In genomic region chr3:83841095-83841850, GRCm38 (mm10) we compare ENCODE assay signal across 8 mouse cellular contexts. TPM values are rescaled to one million over a fixed set of nuclear protein-coding genes. Genes with fewer than 3 reads are reported as not detected.
DNase-seq lines count a peak whose midpoint lies in the region; ATAC-seq and TF ChIP-seq lines count a peak whose summit lies in the region.

Gene Tlr2, minus strand, starts transcription at chr3:83841767.

- H3K27me3 ChIP-seq in heart, embryonic 15.5 days = no peaks in the 10 kb centered on the region
- H3K27me3 ChIP-seq in kidney, postnatal 0 days (ENCODE audit: insufficient read depth, low read length) = no peaks in the 10 kb centered on the region
- H3K27me3 ChIP-seq in lung, postnatal 0 days (replicated peaks; ENCODE audit: insufficient read depth, low read length) = no peaks in the 10 kb centered on the region

- no peak for TF ChIP-seq EP300 in lung, postnatal 0 days (IDR thresholded peaks at IDR 0.05)

- H3K4me3 ChIP-seq in embryonic fibroblast, embryonic 13.5 days (ENCODE audit: insufficient read depth, low read length) = peak within 1 kb of the TSS; percentile 56
- peak within 1 kb of the TSS; percentile 77 for H3K4me3 ChIP-seq in heart, embryonic 15.5 days
- H3K4me3 ChIP-seq in kidney, postnatal 0 days (replicated peaks; ENCODE audit: low read depth, low read length) = peak within 1 kb of the TSS; percentile 60
- peak within 1 kb of the TSS; percentile 52 for H3K4me3 ChIP-seq in lung, postnatal 0 days (ENCODE audit: low read depth, low read length)

- peak; percentile 65 for ATAC-seq in activated CD4-positive, CD25-positive, alpha-beta regulatory T cell, adult 4 months
- peak; percentile 87 for ATAC-seq in heart, embryonic 15.5 days (replicated peaks; ENCODE audit: insufficient number of reproducible peaks, insufficient read depth, low FRiP score, low read depth)
- ATAC-seq in kidney, postnatal 0 days (replicated peaks; ENCODE audit: low FRiP score, low read depth) = peak; percentile 88
- peak; percentile 70 for ATAC-seq in lung, postnatal 0 days
- ATAC-seq in neutrophil, adult 5-6 weeks (ENCODE audit: extremely low read depth, insufficient number of reproducible peaks, low FRiP score, poor library complexity, severe bottlenecking) = peak; percentile 43

- no peak within 1 kb of the TSS for H3K27ac ChIP-seq in embryonic fibroblast, embryonic 13.5 days (ENCODE audit: insufficient read depth, low read length)
- H3K27ac ChIP-seq in heart, embryonic 15.5 days = no peak within 1 kb of the TSS; the same call in 1 of the 2 replicates
- no peak within 1 kb of the TSS for H3K27ac ChIP-seq in kidney, postnatal 0 days
- H3K27ac ChIP-seq in lung, postnatal 0 days (ENCODE audit: low read length) = no peak within 1 kb of the TSS

- no peaks in the 10 kb centered on the region for H3K36me3 ChIP-seq in heart, embryonic 15.5 days
- H3K36me3 ChIP-seq in kidney, postnatal 0 days (ENCODE audit: insufficient read depth, low read length) = no peaks in the 10 kb centered on the region
- H3K36me3 ChIP-seq in lung, postnatal 0 days (ENCODE audit: insufficient read depth, low read length) = no peaks in the 10 kb centered on the region

- WGBS in heart, embryonic 15.5 days = under 1% methylated on average over 35 of the region's 35 CpGs
- under 1% methylated on average over 32 of the region's 35 CpGs for WGBS in kidney, postnatal 0 days
- 1% methylated on average over 34 of the region's 35 CpGs for WGBS in lung, postnatal 0 days

- TF ChIP-seq CTCF in embryonic fibroblast, embryonic 13.5 days (IDR thresholded peaks at IDR 0.05; ENCODE audit: borderline replicate concordance, insufficient read depth, low read length) = no peak; the same call in 1 of the 2 replicates
- peak; percentile 61 for TF ChIP-seq CTCF in kidney, postnatal 0 days (IDR thresholded peaks at IDR 0.05; ENCODE audit: low read depth)
- TF ChIP-seq CTCF in lung, postnatal 0 days (IDR thresholded peaks at IDR 0.05) = peak; percentile 64

- H3K9me3 ChIP-seq in heart, embryonic 15.5 days (replicated peaks) = no peaks in the 10 kb centered on the region
- no peaks in the 10 kb centered on the region for H3K9me3 ChIP-seq in kidney, postnatal 0 days (replicated peaks; ENCODE audit: low read length)
- no peaks in the 10 kb centered on the region for H3K9me3 ChIP-seq in lung, postnatal 0 days (ENCODE audit: low read length)

- H3K4me1 ChIP-seq in embryonic fibroblast, embryonic 13.5 days (ENCODE audit: control insufficient read depth, insufficient read depth, low read length) = peaks cover 7% of the 10 kb centered on the region; the same call in 1 of the 2 replicates
- 0 out of 2 replicates have a peak, but pooled peaks cover 4% of the 10 kb centered on the region for H3K4me1 ChIP-seq in heart, embryonic 15.5 days (replicated peaks)
- H3K4me1 ChIP-seq in kidney, postnatal 0 days (replicated peaks; ENCODE audit: insufficient read depth, low read length) = no peaks in the 10 kb centered on the region
- H3K4me1 ChIP-seq in lung, postnatal 0 days (ENCODE audit: insufficient read depth, low read depth, low read length) = no peaks in the 10 kb centered on the region

- H3K4me2 ChIP-seq in heart, embryonic 15.5 days = peak within 1 kb of the TSS; percentile 90
- peak within 1 kb of the TSS; percentile 77 for H3K4me2 ChIP-seq in kidney, postnatal 0 days (ENCODE audit: low read length)
- peak within 1 kb of the TSS; percentile 87 for H3K4me2 ChIP-seq in lung, postnatal 0 days (replicated peaks; ENCODE audit: low read depth, low read length)

- 0 out of 2 replicates have a peak, but pooled peaks have one; percentile 28 for TF ChIP-seq POLR2A in embryonic fibroblast, embryonic 13.5 days (IDR thresholded peaks at IDR 0.05; ENCODE audit: low read depth, low read length)

- H3K9ac ChIP-seq in heart, embryonic 15.5 days = peak within 1 kb of the TSS; percentile 72
- peak within 1 kb of the TSS; percentile 59 for H3K9ac ChIP-seq in kidney, postnatal 0 days (ENCODE audit: low read depth, low read length)
- H3K9ac ChIP-seq in lung, postnatal 0 days (replicated peaks; ENCODE audit: low read depth) = peak within 1 kb of the TSS; percentile 48

- DNase-seq in 3134 (ENCODE audit: extremely low read depth, insufficient read length, low spot score) = peak; percentile 91
- DNase-seq in kidney, postnatal 0 days (ENCODE audit: low spot score) = peak; percentile 50
- DNase-seq in lung, postnatal 0 days (ENCODE audit: low spot score) = peak; percentile 45
- DNase-seq in testis, postnatal 14 days (ENCODE audit: low spot score) = peak; percentile 40

RNA-seq across cellular contexts. Expression of gene Tlr2, which starts in this region (rescaled TPM):
- 1 to 10 TPM; 2.1 to 2.6 TPM for polyA plus RNA-seq in activated CD4-positive, CD25-positive, alpha-beta regulatory T cell, adult 4 months (2017; shearing (Covaris generic))
- polyA plus RNA-seq in embryonic fibroblast, embryonic 13.5 days (2011; ENCODE audit: insufficient read length, low read depth, missing spikeins) = 3.1 and 4.7 TPM in 2 replicates
- 2.3 and 3.4 TPM in 2 replicates for polyA plus RNA-seq in heart, embryonic 15.5 days (2015; fragmentation: Nextera tagmentation; extraction: Ambion mirVana)
- 3.9 and 4.4 TPM in 2 replicates for polyA plus RNA-seq in kidney, postnatal 0 days (2015; fragmentation: Nextera tagmentation; extraction: Ambion mirVana)
- 7.7 and 12.5 TPM in 2 replicates for polyA plus RNA-seq in lung, postnatal 0 days (2015; fragmentation: Nextera tagmentation; extraction: Ambion mirVana)
- total RNA-seq in neutrophil, adult 5-6 weeks (2017) = 49.6 and 54.5 TPM in 2 replicates

Comparison
In these comparisons a context has a peak if more than half of its experiments do, and no peak if none do; other contexts are left out.
1. DNase-seq: peak in every context shown above with its lines; median percentile 91 in 3134; 50 in kidney, postnatal 0 days; 45 in lung, postnatal 0 days; 40 in testis, postnatal 14 days.